Mouse (Mus musculus): ENCODE measurements around the gene Pick1.

The Pick1 gene

DNA sequence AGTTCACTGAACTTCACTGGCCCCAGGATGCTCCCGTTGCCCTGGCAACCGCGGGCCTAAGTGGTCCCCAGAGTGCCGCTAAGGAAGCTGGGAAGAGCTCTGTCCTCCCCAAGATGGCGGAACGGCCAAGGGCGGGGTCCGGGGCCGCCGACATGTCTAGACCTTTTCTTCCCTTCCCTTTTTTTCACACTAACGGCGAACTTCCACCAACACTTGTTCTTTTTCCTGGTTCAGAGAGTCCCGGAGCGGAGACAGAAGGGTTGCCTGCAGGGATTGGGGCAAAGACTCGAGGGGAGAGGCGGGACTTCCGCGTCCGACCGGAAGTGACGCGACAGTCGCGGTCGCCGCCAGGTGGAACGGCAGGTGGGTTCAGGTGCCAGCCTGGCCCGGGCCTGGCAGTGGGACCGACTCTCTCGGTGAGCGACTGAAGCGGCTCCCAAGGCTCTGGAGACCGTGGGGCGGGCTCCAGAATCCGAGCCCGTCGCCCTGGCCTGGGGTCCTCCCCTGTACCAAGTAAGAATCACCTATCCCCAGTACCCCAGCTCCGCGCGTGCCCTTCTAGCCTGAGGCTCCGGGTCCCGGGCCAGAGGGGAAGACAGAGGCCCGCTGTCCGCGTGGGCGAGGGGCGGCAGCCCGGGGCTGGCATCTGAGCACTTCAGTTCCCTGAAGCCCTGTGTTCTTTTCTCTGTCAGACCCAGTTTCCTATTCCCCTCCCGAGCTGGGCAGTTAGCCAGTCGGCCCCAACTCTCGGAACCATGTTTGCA is at the start of gene Pick1, which contains the start of gene Gm49486:
TSS of gene Pick1 (plus strand) at position 116 of the 764 bp plus-strand sequence.
TSS of gene Gm49486 (plus strand) at position 334 of the 764 bp plus-strand sequence.
- DNase-seq (ENCODE audit: low read depth, low spot score): peak; percentile 95

DNA sequence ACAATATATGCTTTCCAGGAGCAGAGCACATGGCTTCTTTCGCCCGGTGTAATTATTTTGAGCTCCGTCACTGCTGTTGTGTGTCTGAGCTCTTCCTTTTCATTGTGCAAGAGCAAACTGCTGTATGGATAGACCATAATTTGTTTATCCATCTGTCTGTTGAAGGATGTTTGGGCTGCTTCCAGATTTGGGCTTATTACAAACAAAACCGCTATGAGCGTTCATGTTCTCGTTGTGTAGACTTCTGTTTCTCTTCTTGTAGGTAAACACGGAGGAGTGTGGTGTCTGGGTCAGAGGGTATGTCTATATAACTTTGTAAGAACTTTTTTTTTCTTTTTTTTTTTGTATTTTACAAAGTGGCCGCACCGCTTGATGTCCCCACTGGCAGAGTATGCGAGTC is 43.8 kb upstream of the Pick1 start:
- DNase-seq (ENCODE audit: low read depth, low spot score): no peak

DNA sequence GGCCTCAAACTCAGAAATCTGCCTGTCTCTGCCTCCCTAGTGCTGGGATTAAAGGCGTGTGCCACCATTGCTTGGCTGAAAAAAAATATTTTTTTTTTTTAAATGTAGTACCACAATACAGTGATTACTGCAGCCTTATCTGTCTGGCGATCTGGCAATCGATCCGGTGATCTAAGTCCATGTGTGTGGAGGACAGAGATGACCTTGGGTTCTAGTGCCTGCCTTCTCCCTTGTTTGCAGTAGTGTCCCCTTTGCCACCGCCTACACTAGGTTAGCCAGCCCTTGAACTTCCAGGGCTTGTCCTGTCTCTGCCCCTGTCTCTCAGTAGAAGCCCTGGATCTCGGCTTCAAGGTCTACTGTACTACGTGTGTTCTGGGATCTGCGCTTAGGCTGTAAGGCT is 41.2 kb upstream of the Pick1 start:
- no peak for DNase-seq (ENCODE audit: low read depth, low spot score)

DNA sequence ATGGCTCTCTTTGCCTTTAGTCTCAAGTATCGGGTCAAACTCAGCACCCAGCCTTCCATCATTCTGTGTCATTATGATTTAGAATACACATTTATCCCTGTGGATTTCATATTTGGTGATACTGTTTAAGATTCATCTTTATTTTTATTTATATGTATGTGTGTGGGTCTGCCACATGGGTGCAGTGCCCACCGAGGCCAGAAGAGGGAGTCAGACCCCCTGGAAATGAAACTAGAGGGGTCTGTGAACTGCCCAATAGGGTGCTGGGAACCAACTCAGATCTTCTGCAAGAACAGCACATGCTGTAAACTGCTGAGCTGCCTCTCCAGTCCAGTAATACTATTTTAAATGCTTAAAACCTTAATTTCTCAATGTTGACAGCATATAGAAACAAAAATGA is 37.5 kb upstream of the Pick1 start:
- DNase-seq (ENCODE audit: low read depth, low spot score): no peak

DNA sequence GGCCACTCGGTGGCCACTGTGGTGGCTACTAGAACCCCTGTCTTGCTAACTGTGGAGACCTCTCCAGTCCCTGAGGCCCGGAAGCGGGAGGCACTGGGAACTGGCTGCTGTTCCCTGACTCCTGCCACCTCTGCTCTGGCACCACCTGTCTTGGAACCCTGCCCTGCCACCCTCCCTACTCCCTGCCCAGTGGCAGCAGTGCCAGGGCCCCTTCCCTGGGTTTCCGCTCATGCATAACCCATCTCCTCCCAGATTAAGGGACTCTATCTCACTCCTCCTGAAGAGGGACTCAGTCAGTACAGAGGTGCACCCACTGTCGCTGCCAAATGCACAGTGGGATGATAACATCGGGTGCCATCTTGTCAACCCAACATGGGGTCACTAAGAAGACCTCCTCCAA is 36.5 kb upstream of the Pick1 start:
- DNase-seq (ENCODE audit: low read depth, low spot score): no peak

DNA sequence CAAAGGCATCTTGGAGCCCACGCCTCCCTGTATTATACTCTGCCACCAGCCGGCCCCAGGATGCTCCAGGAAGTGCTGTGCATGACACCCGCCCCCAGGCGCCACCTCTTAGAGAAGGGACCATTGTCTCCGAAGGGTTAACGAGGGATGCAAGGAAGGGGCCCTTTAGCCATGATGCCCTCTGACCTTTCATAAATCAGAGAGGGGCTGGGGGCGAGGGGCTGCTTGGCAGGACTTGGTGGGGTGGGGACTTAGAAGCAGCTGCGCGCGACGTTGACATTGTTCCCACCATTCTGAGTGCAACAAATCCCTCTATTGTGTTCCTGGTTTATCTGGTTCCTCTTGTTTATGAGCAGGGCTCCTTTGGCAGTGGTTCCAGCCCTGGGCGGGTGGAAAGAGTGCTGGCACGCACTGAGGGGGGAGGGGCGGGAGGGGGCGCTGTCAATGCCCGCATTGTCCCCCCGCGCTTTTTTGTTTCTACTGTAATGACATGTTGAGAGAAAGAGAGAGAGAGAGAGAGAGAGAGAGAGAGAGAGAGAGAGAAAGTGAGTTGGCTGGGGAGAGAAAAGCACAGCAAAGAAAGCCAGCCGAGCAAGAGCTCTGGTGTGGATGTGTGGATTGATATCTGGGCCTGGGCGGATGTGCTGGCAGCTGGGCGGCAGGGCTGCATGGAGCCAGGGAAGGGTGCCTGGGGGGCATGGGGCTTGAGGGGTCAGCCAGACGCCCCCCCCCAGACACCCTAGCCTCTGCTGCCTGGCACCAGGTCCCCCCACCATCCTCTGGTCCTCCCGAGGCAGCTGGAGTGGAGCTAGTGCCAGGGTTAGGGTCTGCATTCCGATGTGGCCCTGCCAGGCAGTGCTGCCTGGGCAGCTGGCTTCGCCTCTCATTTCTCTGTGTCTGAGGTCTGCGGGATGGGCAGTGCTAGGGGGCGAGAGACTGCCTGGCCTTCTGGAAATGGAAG is 35.8 kb upstream of the Pick1 start:
- peak; percentile 75 for DNase-seq (ENCODE audit: low read depth, low spot score)

DNA sequence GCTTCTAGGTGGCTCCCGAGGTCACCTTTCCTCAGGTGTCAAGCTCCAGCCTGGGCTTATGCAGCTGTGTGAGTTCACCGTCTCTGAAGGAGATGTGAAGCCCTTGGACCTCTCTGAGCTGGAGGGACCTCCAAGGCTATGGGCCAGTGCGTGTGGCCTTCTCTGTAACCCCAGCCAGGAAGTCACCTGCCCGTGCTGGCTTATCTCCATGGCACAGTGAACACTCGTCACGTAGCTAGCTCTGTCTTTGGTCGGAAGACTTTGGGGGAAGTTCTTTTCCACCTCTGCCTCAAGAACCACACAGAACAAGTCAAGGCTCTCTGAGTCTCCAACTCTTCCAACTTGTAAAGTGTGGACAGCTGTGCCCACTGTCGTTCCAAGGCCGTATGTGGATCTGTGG is 34.9 kb upstream of the Pick1 start:
- DNase-seq (ENCODE audit: low read depth, low spot score): no peak

DNA sequence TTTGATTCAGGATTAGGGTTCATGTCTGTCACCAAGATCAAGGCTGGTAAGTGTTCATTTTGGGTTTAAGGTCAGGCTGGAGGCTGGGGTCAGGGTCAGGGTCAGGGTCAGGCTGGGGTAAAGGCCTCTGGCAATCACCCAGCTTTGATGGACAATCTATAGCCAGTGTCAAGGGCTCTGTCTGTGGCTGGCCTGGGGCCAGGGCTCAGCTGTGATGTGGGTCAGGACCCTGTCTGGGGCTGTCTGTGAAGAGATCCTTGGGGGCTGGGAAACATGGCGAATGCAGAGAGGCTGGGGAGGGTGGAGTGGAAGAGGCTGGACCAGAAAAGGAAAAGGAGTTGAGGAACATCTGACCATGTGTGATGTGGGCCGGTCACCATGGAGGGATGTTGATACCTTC is 34.0 kb upstream of the Pick1 start:
- DNase-seq (ENCODE audit: low read depth, low spot score): no peak

DNA sequence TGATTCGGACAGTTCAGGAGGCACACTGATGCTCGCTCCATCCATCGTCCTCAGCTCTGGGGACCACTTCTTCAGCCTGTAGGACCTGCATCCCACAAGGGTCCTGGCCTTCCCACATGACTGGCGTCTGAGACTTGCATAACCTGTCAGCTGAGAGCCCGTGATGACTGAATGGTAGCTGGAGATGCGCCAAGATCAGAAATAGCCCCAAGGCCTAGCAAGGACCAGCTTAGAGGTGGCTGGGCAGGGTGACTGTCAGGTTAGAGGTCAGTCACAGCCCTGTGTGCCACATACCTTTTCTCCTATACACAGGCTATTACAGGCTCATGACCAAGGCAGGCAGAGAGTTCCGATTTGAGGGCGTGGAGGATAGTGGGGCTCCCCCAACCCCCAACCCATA is 33.5 kb upstream of the Pick1 start:
- DNase-seq (ENCODE audit: low read depth, low spot score): no peak

DNA sequence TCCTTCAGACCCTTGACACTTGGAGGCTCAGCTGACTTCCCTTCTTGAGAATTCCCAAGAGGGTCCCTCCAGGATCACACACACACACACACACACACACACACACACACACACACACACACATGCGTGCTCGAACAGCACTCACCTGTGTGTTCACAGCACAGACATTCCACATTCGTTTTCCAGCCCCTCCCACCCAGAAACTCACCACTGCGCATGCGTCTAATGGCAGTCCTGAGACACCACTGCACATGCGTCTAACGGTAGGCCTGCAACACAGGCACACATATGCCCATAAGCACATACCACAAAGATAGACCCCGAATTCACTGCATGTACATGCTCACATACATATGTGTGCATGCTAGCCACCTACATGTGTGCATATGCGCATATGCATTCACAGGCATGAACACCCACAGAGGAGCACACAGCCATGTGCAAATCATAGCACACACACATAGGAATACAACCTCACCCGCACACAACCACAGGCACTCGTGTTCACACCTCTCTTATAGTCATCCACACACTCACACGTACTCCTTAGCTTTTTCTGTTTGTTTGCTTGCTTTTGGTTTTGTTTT is 29.5 kb upstream of the Pick1 start:
- DNase-seq (ENCODE audit: low read depth, low spot score): no peak

DNA sequence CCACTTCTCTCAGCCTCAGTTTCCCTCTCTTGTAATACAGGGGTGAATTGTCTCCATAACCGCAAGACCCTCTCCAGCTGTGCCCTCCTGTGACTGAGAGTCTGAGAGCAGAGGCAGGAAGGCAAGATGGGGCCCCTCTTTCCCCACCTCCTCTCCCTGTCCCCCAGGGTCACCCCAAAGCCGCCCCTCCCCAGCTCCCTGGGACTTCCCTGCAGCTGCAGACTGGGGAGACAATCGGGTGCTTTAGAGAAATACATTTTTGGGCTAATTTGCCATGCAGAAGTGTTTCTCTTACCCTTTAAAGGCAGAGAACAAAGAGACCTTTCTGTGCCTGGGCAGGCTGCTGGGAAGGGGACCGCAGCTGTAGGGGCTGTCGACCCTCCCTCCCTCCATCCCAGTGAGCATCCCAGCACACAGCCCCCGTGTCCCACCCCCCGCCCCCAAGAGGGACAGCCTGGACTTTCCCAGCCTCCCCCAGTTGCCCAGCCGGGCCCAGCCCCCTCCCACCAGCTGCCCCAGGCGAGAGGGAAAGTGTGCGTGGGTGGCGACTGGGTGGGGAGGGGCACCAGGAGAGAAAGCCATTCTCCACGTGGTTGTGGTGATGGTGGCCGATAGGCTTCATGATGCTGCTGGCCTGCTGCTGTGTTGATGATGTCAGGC is 27.4 kb upstream of the Pick1 start:
- peak; percentile 51 for DNase-seq (ENCODE audit: low read depth, low spot score)

DNA sequence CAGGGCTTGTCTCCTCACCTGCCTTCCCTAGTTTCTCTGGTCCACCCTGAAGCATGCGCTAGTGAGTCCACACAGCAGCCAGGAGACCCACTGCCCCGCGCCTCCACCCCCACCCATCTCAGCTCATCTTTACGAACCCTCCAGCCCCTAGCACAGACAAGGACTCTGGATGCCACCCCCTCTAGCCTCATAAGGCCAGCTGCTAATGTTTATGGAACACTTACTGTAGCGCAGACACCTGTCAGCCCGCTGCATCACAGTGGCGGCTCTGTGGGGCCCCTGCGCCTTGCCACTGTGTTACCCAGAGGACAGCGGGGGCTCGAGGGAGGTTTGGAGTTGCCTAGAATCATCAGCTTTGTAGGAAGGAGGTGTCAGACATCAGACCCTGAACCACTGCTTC is 26.4 kb upstream of the Pick1 start:
- DNase-seq (ENCODE audit: low read depth, low spot score): no peak

DNA sequence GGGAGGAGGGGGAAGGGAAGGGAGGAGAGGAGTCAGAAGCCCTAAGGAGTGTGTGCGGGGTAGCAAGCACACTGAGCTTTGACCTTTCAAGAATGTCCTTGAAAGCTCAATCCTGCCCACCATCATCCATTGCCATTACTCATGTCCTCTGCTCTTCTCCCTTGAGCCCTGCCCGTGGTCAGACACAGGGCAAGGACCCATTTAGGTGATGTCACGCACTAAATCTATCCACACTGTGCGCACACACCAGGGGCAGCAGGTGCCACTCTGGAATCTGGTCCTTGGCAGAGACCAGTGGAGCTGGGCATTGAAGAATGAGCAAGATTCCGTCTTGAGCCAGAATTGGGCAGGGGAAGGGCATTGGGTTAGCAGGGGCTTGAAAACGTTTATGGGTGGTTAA is 20.8 kb upstream of the Pick1 start:
- DNase-seq (ENCODE audit: low read depth, low spot score): no peak

DNA sequence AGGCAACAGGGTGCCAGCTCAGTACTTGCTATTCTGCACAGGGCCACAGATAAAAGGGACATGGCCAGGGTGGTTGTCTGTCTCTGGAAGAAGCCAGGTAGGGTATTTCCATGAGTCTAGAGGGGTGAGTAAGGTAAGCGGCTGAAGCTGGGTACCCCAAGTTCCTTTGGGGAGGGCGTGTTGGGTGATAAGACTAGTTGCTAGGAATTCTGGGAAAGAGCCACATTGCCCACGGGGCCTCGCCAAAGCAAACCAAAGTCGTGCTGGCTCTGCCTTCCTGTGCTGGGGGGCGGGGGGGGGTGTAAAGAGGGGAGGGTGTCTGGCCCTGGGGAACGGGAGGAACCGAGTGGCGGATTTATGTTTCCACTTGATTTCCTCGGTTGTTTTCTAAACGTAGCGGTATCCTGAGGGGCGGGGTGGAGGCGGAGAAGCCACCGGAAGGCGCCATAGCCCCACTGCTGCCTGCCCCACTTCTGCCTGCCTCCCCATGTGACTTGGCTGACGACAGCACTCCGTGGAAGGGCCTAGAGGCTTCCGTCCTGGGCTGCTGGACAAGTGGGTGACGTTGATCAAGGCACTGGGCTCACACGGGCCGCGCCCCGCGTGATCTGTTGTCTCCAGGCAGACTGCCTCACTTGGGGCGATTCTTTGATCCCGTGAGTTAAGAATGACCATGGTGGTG is 20.1 kb upstream of the Pick1 start:
- DNase-seq (ENCODE audit: low read depth, low spot score): no peak

DNA sequence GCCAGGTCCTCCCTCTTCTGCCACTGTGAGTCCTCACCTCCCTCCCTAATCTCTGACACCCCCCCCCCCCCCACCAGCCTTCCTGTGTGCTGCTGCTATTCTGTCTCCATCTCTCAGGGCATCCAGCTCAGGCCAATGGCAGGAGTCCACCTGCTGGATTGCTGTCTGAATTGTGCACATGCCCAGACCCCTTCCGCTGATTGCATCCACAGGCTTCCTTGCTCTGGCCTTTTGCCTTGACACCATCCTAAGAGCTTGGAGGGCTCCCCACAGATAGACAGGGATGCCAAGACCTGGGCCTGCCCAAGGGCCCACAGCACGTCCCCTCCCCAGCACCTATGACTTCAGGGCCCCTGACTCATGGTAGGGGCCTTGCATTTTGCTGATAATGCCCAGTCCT is 18.6 kb upstream of the Pick1 start:
- DNase-seq (ENCODE audit: low read depth, low spot score): no peak

DNA sequence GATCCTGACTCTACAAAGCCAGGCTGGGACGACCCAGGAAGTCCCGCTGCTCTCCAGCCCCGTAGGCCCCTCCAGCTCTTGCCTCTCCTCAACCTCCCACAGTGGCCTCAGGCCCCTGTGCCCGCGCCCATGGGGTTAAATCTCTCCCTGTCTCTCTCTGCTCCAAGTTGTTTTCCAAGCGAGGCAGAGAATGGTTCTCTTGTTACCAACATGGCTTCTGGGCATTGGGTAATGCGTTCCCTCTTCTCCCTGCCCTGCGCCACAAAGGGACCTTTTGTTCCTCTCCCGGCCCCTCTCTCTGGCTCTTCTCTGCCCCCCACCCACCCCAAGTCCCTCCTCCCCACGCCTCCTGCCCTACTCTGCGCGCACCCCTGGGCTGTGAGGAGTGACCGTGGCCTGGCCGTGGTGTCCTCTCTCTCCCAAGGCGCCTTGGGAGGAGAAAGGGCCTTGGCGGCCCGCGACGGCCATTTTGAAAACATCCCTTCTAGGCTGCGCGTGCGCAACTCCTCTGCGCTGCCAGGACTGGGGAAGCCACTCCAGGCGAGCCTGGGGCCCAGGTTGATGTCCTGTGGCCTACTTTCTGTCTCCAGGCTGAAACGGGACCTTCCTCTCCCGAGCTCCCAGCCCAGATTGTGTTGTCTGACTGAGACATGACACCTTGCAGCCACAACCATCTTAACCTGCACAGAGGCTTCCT is 16.1 kb upstream of the Pick1 start:
- DNase-seq (ENCODE audit: low read depth, low spot score): no peak

DNA sequence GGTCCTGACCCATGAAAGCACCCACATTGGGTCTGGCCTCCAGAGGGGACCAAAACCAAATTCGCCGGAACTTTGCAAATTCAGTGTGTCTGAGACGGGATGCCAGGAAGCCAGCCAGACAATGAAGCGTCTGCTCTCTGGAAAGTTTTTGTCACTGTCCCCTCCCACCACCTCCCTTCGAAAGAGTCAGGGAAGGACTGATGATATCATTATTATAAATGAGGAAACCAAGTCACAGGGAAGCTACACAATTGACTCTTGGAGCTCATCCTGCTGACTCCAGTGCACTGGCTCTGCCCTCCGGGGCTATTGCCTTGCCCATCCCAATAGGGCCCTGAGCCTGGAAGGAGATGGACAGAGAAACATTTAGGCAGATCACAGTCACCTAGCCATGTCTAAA is 15.4 kb upstream of the Pick1 start:
- no peak for DNase-seq (ENCODE audit: low read depth, low spot score)

DNA sequence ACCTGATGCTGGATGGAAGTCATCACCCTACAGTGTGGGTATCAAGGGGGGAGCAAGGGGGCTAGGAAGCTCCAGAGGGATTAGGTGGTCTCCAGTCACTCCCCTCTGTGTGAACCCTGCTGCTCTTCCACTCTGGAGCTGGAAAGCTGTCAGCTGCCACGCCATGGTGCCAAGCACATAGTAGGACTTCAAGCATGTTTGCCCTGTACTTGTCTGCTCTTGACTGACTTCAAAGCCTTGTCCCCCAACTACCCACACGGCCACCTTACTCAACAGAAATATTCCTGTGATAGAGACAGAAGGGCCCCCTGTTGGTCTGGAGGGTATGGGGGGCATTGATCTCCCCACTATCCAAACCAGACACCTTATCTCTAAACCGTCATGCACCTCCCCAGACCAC is 12.8 kb upstream of the Pick1 start:
- DNase-seq (ENCODE audit: low read depth, low spot score): no peak

DNA sequence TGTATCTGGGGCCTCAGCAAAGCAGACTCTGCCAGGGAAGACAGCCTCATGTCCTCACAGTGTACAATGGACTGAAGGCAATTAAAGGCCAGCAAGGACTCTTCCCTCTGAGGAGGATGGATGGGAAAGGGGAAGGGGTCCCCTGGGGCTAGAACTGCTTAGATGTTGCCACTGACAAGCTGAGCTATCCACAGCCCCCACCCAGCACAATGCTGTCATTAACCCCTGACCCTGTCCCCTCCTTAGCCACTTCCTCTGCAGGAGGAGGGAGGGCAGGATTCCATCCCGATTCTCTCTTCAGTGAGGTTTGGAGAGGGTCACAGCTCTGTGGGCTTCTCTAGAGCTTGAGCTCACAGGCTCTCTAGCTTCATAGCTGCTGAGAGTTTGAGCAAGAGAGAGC is 9.4 kb upstream of the Pick1 start:
- peak; percentile 81 for DNase-seq (ENCODE audit: low read depth, low spot score)

DNA sequence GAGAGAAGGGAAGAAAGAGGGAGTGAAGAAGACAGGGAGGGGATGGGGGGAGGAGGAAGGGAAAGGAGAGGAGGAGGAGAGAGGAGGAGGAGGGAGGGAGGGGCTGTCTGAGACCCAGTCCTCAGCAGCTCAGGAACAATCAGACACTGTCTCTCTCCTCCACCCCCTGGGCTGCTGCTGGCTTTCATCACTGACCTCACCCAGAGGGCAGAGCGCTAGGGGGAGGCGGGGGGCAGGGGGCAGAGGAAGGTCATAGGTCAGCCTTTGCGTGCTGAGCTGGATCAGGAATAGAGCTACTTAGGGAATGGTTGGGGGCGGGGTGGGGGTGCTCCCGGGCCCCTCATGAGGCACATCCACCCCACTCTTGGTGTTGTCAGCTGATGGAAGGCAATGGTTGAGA is 5.3 kb upstream of the Pick1 start:
- no peak for DNase-seq (ENCODE audit: low read depth, low spot score)

DNA sequence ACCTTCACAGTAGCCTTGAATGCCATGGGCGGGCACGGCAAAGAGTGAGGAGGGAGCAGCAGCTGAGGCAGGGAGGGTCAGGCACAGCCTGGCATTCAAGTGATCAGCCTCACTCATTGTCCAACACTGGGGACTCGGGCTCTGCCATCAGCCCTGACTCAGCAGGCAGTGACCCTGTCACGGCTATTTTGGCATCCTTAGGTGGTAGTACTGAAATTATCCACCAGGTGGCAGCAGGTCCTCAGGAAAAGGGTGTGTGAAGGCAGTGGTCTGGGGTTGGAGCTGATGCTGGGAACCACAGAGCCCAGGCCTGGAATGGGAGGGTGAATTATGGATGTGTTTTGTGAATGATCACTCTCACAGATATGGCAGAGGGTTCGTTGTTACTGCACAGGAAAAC is 4.3 kb upstream of the Pick1 start:
- peak; percentile 93 for DNase-seq (ENCODE audit: low read depth, low spot score)
